Mouse (Mus musculus) ovary, postnatal 14 days (tissue): ENCODE measurements around the gene Polr1c.

ENCODE experiments used
- DNase-seq: peaks from one replicate; pipeline ENCODE4 v3.0.0; 2022; ENCODE audit warnings: low spot score

Polr1c gene

DNA sequence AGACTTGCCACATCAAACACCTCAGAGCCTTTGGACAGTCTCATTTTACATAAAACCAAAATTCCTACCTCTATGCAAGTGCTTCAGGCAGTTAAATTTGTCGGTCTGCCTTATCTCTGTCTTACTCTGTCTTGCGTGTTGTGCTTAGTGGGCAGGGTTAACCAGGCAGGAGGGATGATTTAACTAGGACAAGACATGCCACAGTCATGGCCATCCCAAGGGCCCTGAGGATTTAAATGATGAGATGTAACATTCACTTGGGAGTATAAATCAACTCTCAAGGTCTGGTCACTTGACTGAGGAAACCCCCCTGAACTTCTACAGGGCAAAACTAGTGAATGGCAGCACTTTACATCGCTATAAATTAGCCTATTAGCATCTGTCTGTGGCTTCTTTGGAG lies 26.3 kb downstream of the Polr1c start:
- DNase-seq, result no peak

DNA sequence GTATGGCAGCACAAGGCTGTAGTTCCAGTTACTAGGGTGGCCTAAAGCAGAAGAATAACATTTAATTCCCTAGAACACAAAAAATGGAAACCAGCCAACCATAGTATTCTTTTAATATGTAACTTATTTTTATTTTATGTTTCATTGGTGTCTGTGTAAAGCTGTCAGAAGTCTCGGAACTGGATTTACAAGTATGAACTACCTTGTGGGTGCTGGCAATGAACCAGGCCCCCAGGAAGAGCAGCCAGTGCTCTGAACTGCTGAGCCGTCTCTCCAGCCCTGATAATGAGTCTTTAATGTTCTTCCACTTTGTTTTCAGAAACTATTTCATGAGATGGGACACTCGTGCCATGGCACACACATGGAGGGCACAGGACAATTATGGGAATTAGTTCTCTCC lies 37.3 kb downstream of the Polr1c start:
- no peak for DNase-seq

DNA sequence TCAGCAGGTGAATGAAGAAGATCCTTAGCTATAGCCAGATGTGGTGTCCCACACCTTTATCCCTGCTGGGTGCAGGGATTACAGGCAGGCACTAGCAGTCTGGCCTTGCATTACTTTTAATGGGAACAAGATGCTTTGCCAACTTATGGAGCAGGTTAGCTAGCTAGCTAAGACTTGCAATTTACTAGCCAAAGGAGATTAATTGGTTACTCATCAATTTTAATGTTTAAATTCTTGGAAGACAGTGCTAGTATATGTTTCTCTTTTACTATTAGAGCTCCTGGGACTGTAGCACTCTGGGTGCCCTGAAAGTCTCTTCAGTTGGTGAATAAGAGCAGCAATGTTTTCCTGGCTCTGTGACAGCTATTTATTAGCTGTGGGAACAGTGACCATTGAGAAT lies 41.2 kb downstream of the Polr1c start:
- no peak for DNase-seq

DNA sequence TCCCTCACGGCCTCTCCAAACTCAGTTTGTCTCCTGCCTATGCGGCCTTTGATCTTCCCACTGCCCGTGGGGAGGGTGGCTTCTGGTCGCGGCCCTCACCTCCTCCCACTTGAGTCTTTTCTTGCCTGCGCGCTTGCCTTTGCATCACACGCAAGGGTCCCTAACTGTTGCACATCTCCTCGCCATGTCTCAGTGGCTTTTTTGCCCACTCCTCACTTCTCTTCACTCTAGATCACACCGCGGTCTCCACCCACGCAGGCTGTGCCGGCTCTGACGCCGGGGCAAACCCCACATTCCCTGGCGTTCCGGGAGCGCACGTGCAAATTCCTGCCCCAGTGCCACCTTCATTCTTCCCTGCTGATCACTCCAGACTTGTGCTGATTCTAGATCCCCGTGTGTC lies 44.8 kb downstream of the Polr1c start:
- DNase-seq, result no peak

DNA sequence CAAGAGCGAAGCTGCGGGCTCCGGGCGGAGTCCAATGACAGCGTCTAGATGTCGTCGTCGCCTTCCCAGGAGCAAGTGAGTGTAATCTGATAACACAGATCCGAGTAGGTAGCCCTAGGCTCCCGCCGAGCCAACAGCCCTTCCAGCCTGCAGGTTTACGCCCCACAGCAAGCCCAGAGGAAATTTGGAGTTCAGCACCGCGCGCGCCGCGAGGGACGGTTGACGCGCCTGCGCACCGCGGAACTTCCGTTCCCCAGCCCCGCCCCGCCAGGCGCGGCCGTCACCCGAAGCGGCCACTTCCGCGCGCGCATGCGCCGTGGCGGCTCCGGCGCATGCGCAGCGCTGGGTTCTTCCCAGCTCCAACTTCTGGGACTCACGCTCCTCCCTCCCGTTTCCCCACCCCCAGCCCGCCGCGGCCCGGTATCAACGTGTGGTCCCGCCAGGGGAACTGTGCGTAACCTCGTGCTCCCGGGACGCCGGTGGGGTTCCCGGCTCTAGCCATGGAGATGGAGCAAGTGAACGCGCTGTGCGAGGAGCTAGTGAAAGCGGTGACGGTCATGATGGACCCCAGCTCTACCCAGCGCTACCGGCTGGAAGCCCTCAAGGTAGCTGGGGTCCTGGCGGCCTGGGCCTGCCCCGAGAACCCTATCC lies 45.3 kb downstream of the Polr1c start, which contains the start of the genes Polh and Xpo5:
Polh (minus strand) TSS at position 225 of the 651 bp plus-strand sequence.
Xpo5 (plus strand) TSS at position 362 of the 651 bp plus-strand sequence.
- DNase-seq, result peak; percentile 86

DNA sequence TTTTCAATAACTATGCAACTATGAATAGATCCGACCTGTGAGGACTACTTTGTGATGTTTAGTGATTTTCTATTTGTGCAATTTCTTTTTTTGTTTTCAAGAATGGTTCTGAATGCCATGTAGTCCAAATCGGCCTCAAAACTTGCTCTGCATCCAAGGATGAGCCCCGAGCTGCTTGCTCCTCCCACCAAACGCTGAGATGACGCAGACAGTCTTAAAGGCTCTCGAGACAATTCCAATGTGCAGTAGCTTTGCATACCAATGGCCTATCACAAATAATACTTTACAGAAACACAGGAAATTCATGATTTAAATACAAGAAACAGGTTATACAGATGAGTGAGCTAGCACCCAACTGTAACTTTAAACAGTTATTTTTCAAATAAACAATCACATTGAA lies 46.7 kb downstream of the Polr1c start:
- DNase-seq, result no peak
